Comparison of ENCODE assay signal across 8 mouse cellular contexts in genomic region chr10:73099846-73100241, GRCm38 (mm10). TPM values are rescaled to one million over a fixed set of nuclear protein-coding genes. Genes with fewer than 3 reads are reported as not detected.
DNase-seq lines count a peak whose midpoint lies in the region; ATAC-seq lines count a peak whose summit lies in the region.
"Had no signal": no experiment of that assay in that cellular context is flagged by ENCODE, and none has a peak within 500 bp of the region (broad histone marks: within the 10 kb centered on the region; RNA-seq: fewer than 3 reads in every experiment).

No protein-coding gene starts in this region.

- peak; percentile 60 for ATAC-seq in embryonic facial prominence, embryonic 11.5 days (replicated peaks; ENCODE audit: insufficient number of reproducible peaks, low FRiP score, low TSS enrichment, low read depth)
- peak; percentile 71 for ATAC-seq in hindbrain, embryonic 12.5 days (ENCODE audit: low FRiP score)
- ATAC-seq in megakaryocyte progenitor cell, adult 5-6 weeks (replicated peaks; ENCODE audit: poor library complexity), result 0 out of 2 replicates have a peak, but pooled peaks have one; percentile 26

- WGBS in embryonic facial prominence, embryonic 11.5 days, result under 1% methylated on average over 37 of the region's 37 CpGs
- under 1% methylated on average over 37 of the region's 37 CpGs for WGBS in hindbrain, embryonic 12.5 days

- peak; percentile 41 to 62 for DNase-seq in layer of hippocampus, postnatal 10 days (ENCODE audit: low spot score in 2 of 2)
- no peak for DNase-seq in layer of hippocampus, adult 9-10 months (ENCODE audit: low spot score)
- peak; percentile 48 for DNase-seq in embryonic facial prominence, embryonic 11.5 days (ENCODE audit: low spot score)
- no peak for DNase-seq in spleen, adult 18-20 months
- no peak for DNase-seq in gastrocnemius, adult 18-20 months (ENCODE audit: low spot score)

- peak overlapping the region; percentile 43 for H3K9ac ChIP-seq in embryonic facial prominence, embryonic 11.5 days (replicated peaks; ENCODE audit: low read length)
- peak overlapping the region; percentile 55 for H3K9ac ChIP-seq in hindbrain, embryonic 12.5 days

- H3K4me2 ChIP-seq in embryonic facial prominence, embryonic 11.5 days (ENCODE audit: low read depth, low read length), result peak overlapping the region; percentile 97
- peak overlapping the region; percentile 83 for H3K4me2 ChIP-seq in hindbrain, embryonic 12.5 days (replicated peaks)

- H3K4me1 ChIP-seq in embryonic facial prominence, embryonic 11.5 days (ENCODE audit: control insufficient read depth, insufficient read depth, low read length), result no peaks in the 10 kb centered on the region
- H3K4me1 ChIP-seq in hindbrain, embryonic 12.5 days, result peaks cover 11% of the 10 kb centered on the region

- H3K27me3 ChIP-seq in embryonic facial prominence, embryonic 11.5 days (ENCODE audit: control insufficient read depth, insufficient read depth, low read length), result peaks cover 26% of the 10 kb centered on the region
- peaks cover 48% of the 10 kb centered on the region for H3K27me3 ChIP-seq in hindbrain, embryonic 12.5 days

- peak overlapping the region; percentile 54 for H3K4me3 ChIP-seq in embryonic facial prominence, embryonic 11.5 days (ENCODE audit: low read depth, low read length)
- peak overlapping the region; percentile 55 for H3K4me3 ChIP-seq in hindbrain, embryonic 12.5 days

- H3K27ac ChIP-seq in embryonic facial prominence, embryonic 11.5 days (replicated peaks; ENCODE audit: low read depth, low read length), result no peak overlapping the region
- peak overlapping the region; percentile 8; the same call in 1 of the 2 replicates for H3K27ac ChIP-seq in hindbrain, embryonic 12.5 days

- H3K9me3 ChIP-seq in embryonic facial prominence, embryonic 11.5 days (replicated peaks; ENCODE audit: control insufficient read depth, low read length), result no peaks in the 10 kb centered on the region
- no peaks in the 10 kb centered on the region for H3K9me3 ChIP-seq in hindbrain, embryonic 12.5 days (replicated peaks)

- H3K36me3 ChIP-seq in embryonic facial prominence, embryonic 11.5 days (replicated peaks; ENCODE audit: control insufficient read depth, insufficient read depth, low read depth, low read length), result no peaks in the 10 kb centered on the region
- no peaks in the 10 kb centered on the region for H3K36me3 ChIP-seq in hindbrain, embryonic 12.5 days

RNA-seq across cellular contexts. Expression of gene Pcdh15, which starts 0.7 kb away (rescaled TPM):
- 10 to 100 TPM; 31.8 to 40.8 TPM for total RNA-seq in layer of hippocampus, postnatal 10 days (2021)
- polyA plus RNA-seq in embryonic facial prominence, embryonic 11.5 days (2014; fragmentation: Nextera tagmentation; extraction: Ambion mirVana), result 1.0 and 1.4 TPM in 2 replicates
- 4.8 and 4.9 TPM in 2 replicates for polyA plus RNA-seq in hindbrain, embryonic 12.5 days (2016; fragmentation: Nextera tagmentation; extraction: Ambion mirVana)
- total RNA-seq in megakaryocyte progenitor cell, adult 5-6 weeks (2015), result not detected in 2 replicates
- not detected in 2 replicates for total RNA-seq in megakaryocyte progenitor cell, adult 5-6 weeks (2017)
- under 1 TPM; 0.19 to 0.23 TPM for total RNA-seq in gastrocnemius, adult 18-20 months (2021)
- total RNA-seq: neutrophil, adult 5-6 weeks had no signal

Comparison
In these comparisons a context has a peak if more than half of its experiments do, and no peak if none do; other contexts are left out.
1. DNase-seq: peak in layer of hippocampus, postnatal 10 days (2 of 2) and embryonic facial prominence, embryonic 11.5 days (single experiment); none in layer of hippocampus, adult 9-10 months (single experiment), spleen, adult 18-20 months (0 of 2) and gastrocnemius, adult 18-20 months (single experiment).
2. RNA of gene Pcdh15, which starts 0.7 kb away (total RNA-seq): 31.8 to 40.8 TPM in layer of hippocampus, postnatal 10 days; 0.19 to 0.23 TPM in gastrocnemius, adult 18-20 months and not detected in megakaryocyte progenitor cell, adult 5-6 weeks; every median in the first group is over 10 times any median in the second.
3. Peak in every context shown above with its lines, with median percentiles within 50 percentile points of each other: ATAC-seq.